Mouse (Mus musculus): ENCODE measurements around the gene Pgs1. TPM values are rescaled to one million over a fixed set of nuclear protein-coding genes. Genes with fewer than 3 reads are reported as not detected.
A peak's percentile ranks its signal among the peaks of the same experiment; 100 is the strongest.

Pgs1 gene
- total RNA-seq, 2 experiments from 2014 or later = 25.0 to 26.2 TPM

- peak; percentile 100 for DNase-seq
Measured at GRCm38 (mm10) chr11:117963091-117963793, 22.9 kb upstream of the Pgs1 start.

GRCm38 (mm10) chr11:117963872-117964271 lies 22.2 kb upstream of the Pgs1 start:
- no peak for DNase-seq

- no peak for DNase-seq
Measured at GRCm38 (mm10) chr11:117964294-117964693, 21.8 kb upstream of the Pgs1 start.

DNA sequence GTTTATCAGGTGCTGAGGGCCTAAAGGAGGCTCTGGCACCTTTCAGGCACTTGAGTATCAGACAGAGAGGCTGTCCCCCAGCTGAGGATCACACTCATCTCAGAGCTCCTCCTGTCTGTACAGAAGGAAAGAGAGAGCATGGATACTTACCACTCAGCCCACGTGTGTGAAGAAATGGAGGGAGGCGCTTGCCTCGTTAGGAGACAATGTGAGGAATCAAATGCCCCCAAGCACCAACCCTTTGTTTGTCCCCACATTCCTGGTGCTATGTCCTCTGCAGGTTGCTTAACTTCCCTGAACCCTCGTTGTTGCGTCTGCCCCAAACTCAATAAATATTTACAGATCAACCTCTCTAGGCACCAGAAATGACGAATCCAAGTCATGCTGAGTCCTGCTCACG lies 21.0 kb upstream of the Pgs1 start:
- DNase-seq = no peak

DNA sequence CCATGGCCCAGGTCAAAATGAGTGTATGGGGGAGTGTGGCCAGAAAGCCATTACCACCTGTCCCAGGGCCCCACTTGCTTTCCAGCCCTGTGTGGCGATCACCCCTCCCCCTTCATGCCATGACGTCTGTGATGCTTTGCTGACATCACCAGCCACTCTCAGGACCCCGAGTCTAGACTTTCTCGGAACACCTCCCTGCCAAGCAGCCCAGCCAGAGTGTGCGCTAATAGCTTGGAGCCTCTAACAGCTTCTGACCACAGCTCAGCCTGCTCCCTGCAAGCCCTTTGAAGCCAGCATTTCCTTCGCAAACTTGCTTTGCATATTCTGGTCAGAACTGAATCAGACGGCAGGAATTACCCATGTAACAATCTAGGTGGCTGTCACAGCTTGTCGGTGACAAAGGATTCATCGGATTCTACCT lies 20.5 kb upstream of the Pgs1 start:
- peak; percentile 33 for DNase-seq

- peak; percentile 24 for DNase-seq
Measured at GRCm38 (mm10) chr11:117966506-117967100, 19.5 kb upstream of the Pgs1 start.

DNA sequence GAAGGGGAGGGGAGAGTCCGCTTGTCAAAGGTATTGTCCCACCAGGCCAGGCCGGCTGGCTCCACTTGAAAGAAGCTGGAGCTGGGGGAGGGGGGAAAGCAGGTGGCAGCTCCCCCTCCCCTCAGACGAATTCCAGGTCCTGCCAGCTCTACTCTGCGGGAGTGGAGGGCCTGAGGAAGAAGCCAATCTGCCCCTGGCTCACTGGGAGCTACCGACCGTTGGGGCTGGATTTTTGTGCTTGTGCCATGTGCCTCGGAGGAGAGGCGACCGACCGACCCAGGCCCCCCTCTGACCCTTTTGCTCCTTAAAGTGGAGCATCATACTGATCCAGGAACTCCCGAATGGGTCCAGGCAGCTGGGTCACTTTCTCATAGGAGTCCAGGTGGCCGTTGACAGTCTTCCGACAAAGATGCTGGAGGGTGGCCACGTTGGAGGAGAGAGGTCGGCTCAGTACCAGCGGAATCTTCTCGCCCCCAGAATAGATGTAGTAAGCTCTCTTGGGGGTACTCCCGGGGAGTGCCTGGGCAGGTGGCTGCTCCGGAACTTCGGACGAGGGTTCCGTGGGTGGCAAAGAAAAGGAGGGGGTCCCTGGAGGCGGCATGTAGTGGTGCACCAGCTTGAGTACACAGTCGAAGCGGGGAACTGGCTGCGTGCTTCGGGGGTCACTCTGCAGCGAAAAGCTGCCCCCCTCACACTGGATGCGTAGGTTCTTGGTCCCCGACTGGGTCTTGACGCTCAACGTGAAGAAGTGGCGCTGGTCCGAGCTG lies 18.7 kb upstream of the Pgs1 start:
- peak; percentile 40 for DNase-seq

DNA sequence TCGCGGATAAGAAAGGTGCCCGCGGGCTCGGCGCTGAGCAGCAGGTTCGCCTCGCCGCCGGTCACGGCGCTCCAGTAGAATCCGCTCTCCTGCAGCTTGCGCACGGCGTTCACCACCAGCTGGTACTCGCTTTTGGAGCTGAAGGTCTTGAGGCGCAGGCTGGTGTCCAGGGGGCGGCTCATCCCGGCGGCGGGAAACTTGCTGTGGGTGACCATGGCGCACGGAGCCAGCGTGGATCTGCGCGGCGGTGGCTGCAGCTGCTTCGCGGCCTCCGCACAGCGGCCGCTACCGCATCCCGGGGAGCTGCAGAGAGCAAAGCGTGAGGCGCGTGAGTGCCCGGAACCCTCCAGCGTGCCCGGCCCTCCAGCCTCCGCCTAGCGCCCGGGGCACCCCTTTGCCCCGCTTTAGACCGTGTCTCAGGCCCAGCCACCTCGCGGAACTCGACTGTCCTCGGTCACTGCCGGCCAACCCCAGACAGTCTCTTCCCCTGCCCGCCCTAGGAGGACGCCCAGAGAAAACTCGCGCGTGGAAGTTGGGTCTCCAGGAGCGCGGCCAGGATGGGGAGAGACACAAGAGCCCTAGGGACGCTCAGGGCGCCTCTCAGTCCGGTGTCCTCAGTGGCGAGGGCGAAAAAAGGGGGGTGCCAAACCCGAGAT lies 17.9 kb upstream of the Pgs1 start:
- peak; percentile 54 for DNase-seq

- DNase-seq = no peak
Measured at GRCm38 (mm10) chr11:117968716-117969099, 17.4 kb upstream of the Pgs1 start.

- DNase-seq = peak; percentile 98
Measured at GRCm38 (mm10) chr11:117969100-117969944, 16.8 kb upstream of the Pgs1 start.

- peak; percentile 97 for DNase-seq
Measured at GRCm38 (mm10) chr11:117969945-117970872, 15.9 kb upstream of the Pgs1 start, which contains the start of gene Socs3. Gene Socs3 (minus strand): TSS chr11:117970047.

GRCm38 (mm10) chr11:117971100-117971499 lies 15.0 kb upstream of the Pgs1 start:
- no peak for DNase-seq

DNA sequence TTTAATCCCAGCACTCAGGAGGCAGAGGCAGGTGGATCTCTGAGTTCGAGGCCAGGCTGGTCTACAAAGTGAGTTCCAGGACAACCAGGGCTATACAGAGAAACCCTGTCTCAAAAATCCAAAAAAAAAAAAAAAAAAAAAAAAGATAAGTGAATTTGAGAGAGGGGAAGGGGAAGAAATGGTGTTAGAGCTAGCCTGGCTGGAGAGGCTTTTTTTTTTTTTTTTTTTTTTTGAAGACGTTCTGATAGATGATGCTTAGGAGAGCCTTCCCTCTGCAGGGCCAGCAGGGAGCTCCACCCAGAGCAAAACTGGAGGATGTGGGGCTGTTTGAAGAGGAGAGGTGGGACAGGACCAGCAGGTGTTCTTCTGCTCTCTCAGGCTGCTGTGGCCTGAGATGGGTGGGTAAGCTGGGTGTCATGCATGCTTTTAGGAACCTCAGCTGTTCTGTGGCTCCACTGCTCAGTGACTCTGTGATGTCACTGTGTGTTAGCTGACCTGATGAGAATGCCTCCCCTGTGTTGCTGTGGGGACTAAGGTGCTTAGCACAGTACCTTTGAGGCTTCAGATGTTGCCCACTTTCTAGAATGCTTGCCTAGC lies 14.3 kb upstream of the Pgs1 start:
- DNase-seq = no peak

GRCm38 (mm10) chr11:117972656-117973558 lies 13.2 kb upstream of the Pgs1 start:
- DNase-seq = no peak

- no peak for DNase-seq
Measured at GRCm38 (mm10) chr11:117973569-117973968, 12.5 kb upstream of the Pgs1 start.

- DNase-seq = no peak
Measured at GRCm38 (mm10) chr11:117974327-117975125, 11.6 kb upstream of the Pgs1 start.

GRCm38 (mm10) chr11:117975211-117975967 lies 10.7 kb upstream of the Pgs1 start:
- DNase-seq = no peak
